Mouse (Mus musculus) heart, embryonic 12.5 days (tissue): ENCODE results near the gene Hist1h2ac. TPM values are rescaled to one million over a fixed set of nuclear protein-coding genes. Genes with fewer than 3 reads are reported as not detected.
A peak's percentile ranks its signal among the peaks of the same experiment; 100 is the strongest.
"Not testable (repeated sequence)": the region's sequence is repeated elsewhere in the genome, so short reads cannot be mapped to it uniquely, and the experiment has no call there.

ENCODE experiments used
- ATAC-seq: fragments of 200-750 bp; cut with Nextera tagmentation; 2 replicates; pipeline ENCODE4 v1.8.0; 2017; ENCODE audit warnings: moderate TSS enrichment, moderate library complexity; ENCODE audit not compliant: insufficient number of reproducible peaks, low FRiP score
- H3K27ac ChIP-seq: fragments of 300-500 bp; sonication (generic); 2 replicates; pipeline ENCODE4 v1.5.1; 2016; ENCODE audit warnings: mild to moderate bottlenecking, moderate library complexity; ENCODE audit not compliant: poor library complexity, severe bottlenecking
- H3K27me3 ChIP-seq: fragments of 300-500 bp; sonication (generic); replicated peaks from 2 replicates; pipeline ENCODE4 v1.6.1; 2016; ENCODE audit warnings: mild to moderate bottlenecking, moderate library complexity
- H3K36me3 ChIP-seq: fragments of 300-500 bp; sonication (generic); 2 replicates; pipeline ENCODE4 v1.6.1; 2016; ENCODE audit warnings: mild to moderate bottlenecking, moderate library complexity
- H3K4me1 ChIP-seq: fragments of 300-500 bp; sonication (generic); replicated peaks from 2 replicates; pipeline ENCODE4 v1.6.1; 2016; ENCODE audit warnings: mild to moderate bottlenecking
- H3K4me2 ChIP-seq: fragments of 300-500 bp; sonication (generic); 2 replicates; pipeline ENCODE4 v1.6.1; 2016; ENCODE audit warnings: mild to moderate bottlenecking, moderate library complexity
- H3K4me3 ChIP-seq: fragments of 300-500 bp; sonication (generic); 2 replicates; pipeline ENCODE4 v1.5.1; 2016; ENCODE audit warnings: mild to moderate bottlenecking
- H3K9ac ChIP-seq: fragments of 300-500 bp; sonication (generic); 2 replicates; pipeline ENCODE4 v1.6.1; 2016; ENCODE audit warnings: mild to moderate bottlenecking, moderate library complexity
- H3K9me3 ChIP-seq: fragments of 300-500 bp; sonication (generic); replicated peaks from 2 replicates; pipeline ENCODE4 v1.6.1; 2016; ENCODE audit warnings: mild to moderate bottlenecking, moderate library complexity
- WGBS: fragments of 180-500 bp; shearing (Covaris S2); methylation state at CpG from one replicate; pipeline ENCODE4 v1.1.7; 2016; 5-methylcytosine and 5-hydroxymethylcytosine counted together
- polyA plus RNA-seq: library from polyadenylated mRNA; unstranded; fragments of >200 nt; fragmentation: Nextera tagmentation; extraction: Ambion mirVana; gene quantifications from 2 replicates; pipeline ENCODE4 v1.2.1, GENCODE M21; 2016

Hist1h2ac gene
- polyA plus RNA-seq, result 0.70 and 0.78 TPM in 2 replicates

- Histone ChIP-seq H3K27ac (peak within 1 kb of the TSS; percentile 99), H3K36me3 (no peaks in the 10 kb centered on the region), H3K27me3 (no peaks in the 10 kb centered on the region), H3K9ac (peak within 1 kb of the TSS; percentile 79), H3K4me3 (peak within 1 kb of the TSS; percentile 57), H3K4me2 (peak within 1 kb of the TSS; percentile 79), H3K4me1 (peaks cover 13% of the 10 kb centered on the region), H3K9me3 (no peaks in the 10 kb centered on the region)
- under 1% methylated on average over 32 of the region's 32 CpGs for WGBS
- peak; percentile 96 for ATAC-seq
These were observed at the start of gene Hist1h2ac, which contains the start of gene Hist1h2bc for GRCm38 (mm10) chr13:23683755-23684281. Hist1h2ac (minus strand) TSS chr13:23683948. Hist1h2bc (plus strand) TSS chr13:23684199.

GRCm38 (mm10) chr13:23732156-23732804, 48.5 kb upstream of the Hist1h2ac start:
- no peak for ATAC-seq
- H3K4me3 ChIP-seq, result no peak overlapping the region
- 24% methylated on average over 8 of the region's 8 CpGs for WGBS

GRCm38 (mm10) chr13:23730479-23730878, 46.7 kb upstream of the Hist1h2ac start:
- 18% methylated on average over 8 of the region's 8 CpGs for WGBS
- Histone ChIP-seq H3K4me3 (no peak overlapping the region), H3K27ac (no peak overlapping the region), H3K9me3 (no peaks in the 10 kb centered on the region), H3K36me3 (no peaks in the 10 kb centered on the region), H3K4me2 (peak overlapping the region; percentile 39; the same call in 1 of the 2 replicates), H3K27me3 (no peaks in the 10 kb centered on the region; the same call in 1 of the 2 replicates), H3K9ac (no peak overlapping the region), H3K4me1 (peaks cover 10% of the 10 kb centered on the region)
- ATAC-seq, result no peak

More at GRCm38 (mm10) chr13:23732156-23732804, 48.5 kb upstream of the Hist1h2ac start:
- no peaks in the 10 kb centered on the region for H3K9me3 ChIP-seq
- H3K27ac ChIP-seq, result no peak overlapping the region
- H3K36me3 ChIP-seq, result no peaks in the 10 kb centered on the region
- H3K9ac ChIP-seq, result no peak overlapping the region
- peaks cover 10% of the 10 kb centered on the region for H3K4me1 ChIP-seq
- H3K27me3 ChIP-seq, result no peaks in the 10 kb centered on the region; the same call in 1 of the 2 replicates
- H3K4me2 ChIP-seq, result no peak overlapping the region

- H3K27me3 ChIP-seq, result no peaks in the 10 kb centered on the region; the same call in 1 of the 2 replicates
- 89% methylated on average over 5 of the region's 5 CpGs for WGBS
- H3K4me2 ChIP-seq, result no peak overlapping the region
- no peak overlapping the region for H3K9ac ChIP-seq
- ATAC-seq, result no peak
- no peaks in the 10 kb centered on the region for H3K36me3 ChIP-seq
- no peak overlapping the region for H3K4me3 ChIP-seq
- H3K27ac ChIP-seq, result no peak overlapping the region
- H3K4me1 ChIP-seq, result peaks cover 16% of the 10 kb centered on the region
- no peaks in the 10 kb centered on the region for H3K9me3 ChIP-seq
These were observed 46.0 kb upstream of the Hist1h2ac start for GRCm38 (mm10) chr13:23729706-23730105.

- Histone ChIP-seq H3K27ac (no peak overlapping the region), H3K9me3 (no peaks in the 10 kb centered on the region), H3K27me3 (no peaks in the 10 kb centered on the region; the same call in 1 of the 2 replicates), H3K9ac (no peak overlapping the region), H3K4me3 (no peak overlapping the region), H3K4me2 (no peak overlapping the region), H3K4me1 (peaks cover 22% of the 10 kb centered on the region), H3K36me3 (no peaks in the 10 kb centered on the region)
- 88% methylated on average over 9 of the region's 9 CpGs for WGBS
- ATAC-seq, result no peak
These were observed 45.4 kb upstream of the Hist1h2ac start for GRCm38 (mm10) chr13:23729192-23729525.

GRCm38 (mm10) chr13:23728472-23729191, 44.9 kb upstream of the Hist1h2ac start:
- no peak overlapping the region for H3K27ac ChIP-seq
- 71% methylated on average over 18 of the region's 18 CpGs for WGBS
- H3K4me2 ChIP-seq, result no peak overlapping the region
- H3K36me3 ChIP-seq, result no peaks in the 10 kb centered on the region
- H3K4me1 ChIP-seq, result peaks cover 27% of the 10 kb centered on the region
- H3K9ac ChIP-seq, result no peak overlapping the region
- H3K9me3 ChIP-seq, result no peaks in the 10 kb centered on the region
- no peak overlapping the region for H3K4me3 ChIP-seq
- ATAC-seq, result no peak
- no peaks in the 10 kb centered on the region; the same call in 1 of the 2 replicates for H3K27me3 ChIP-seq

- H3K4me2 ChIP-seq, result no peak overlapping the region
- no peak overlapping the region for H3K9ac ChIP-seq
- no peak for ATAC-seq
- no peaks in the 10 kb centered on the region; the same call in 1 of the 2 replicates for H3K27me3 ChIP-seq
- 0 out of 2 replicates have a peak, but pooled peaks cover 4% of the 10 kb centered on the region for H3K9me3 ChIP-seq
- no peak overlapping the region for H3K4me3 ChIP-seq
- no peak overlapping the region for H3K27ac ChIP-seq
- no peaks in the 10 kb centered on the region for H3K36me3 ChIP-seq
- WGBS, result 50% methylated on average over 1 of the region's 1 CpGs
- H3K4me1 ChIP-seq, result peaks cover 23% of the 10 kb centered on the region
These were observed 41.5 kb upstream of the Hist1h2ac start for GRCm38 (mm10) chr13:23725213-23725612.

GRCm38 (mm10) chr13:23724239-23724638, 40.5 kb upstream of the Hist1h2ac start:
- Histone ChIP-seq H3K36me3 (no peaks in the 10 kb centered on the region), H3K27ac (peak overlapping the region; percentile 13; the same call in 1 of the 2 replicates), H3K4me2 (0 out of 2 replicates have a peak overlapping the region, but pooled peaks have one; percentile 2), H3K4me3 (no peak overlapping the region), H3K27me3 (no peaks in the 10 kb centered on the region), H3K4me1 (peaks cover 23% of the 10 kb centered on the region), H3K9me3 (0 out of 2 replicates have a peak, but pooled peaks cover 4% of the 10 kb centered on the region), H3K9ac (no peak overlapping the region)
- no peak for ATAC-seq
- WGBS, result 40% methylated on average over 4 of the region's 4 CpGs

- peaks cover 10% of the 10 kb centered on the region for H3K4me1 ChIP-seq
- H3K4me3 ChIP-seq, H3K9me3 ChIP-seq, H3K36me3 ChIP-seq, H3K9ac ChIP-seq, H3K4me2 ChIP-seq, H3K27me3 ChIP-seq, H3K27ac ChIP-seq, ATAC-seq: not testable (repeated sequence)
- WGBS, result 30% methylated on average over 2 of the region's 2 CpGs
These were observed 34.0 kb upstream of the Hist1h2ac start for GRCm38 (mm10) chr13:23717593-23718245.

- no peak for ATAC-seq
- no peaks in the 10 kb centered on the region for H3K27me3 ChIP-seq
- H3K4me2 ChIP-seq, result no peak overlapping the region
- H3K9ac ChIP-seq, result no peak overlapping the region
- no peaks in the 10 kb centered on the region for H3K9me3 ChIP-seq
- whole genome bisulfite sequencing, result 40% methylated on average over 11 of the region's 11 CpGs
- no peak overlapping the region for H3K27ac ChIP-seq
- H3K36me3 ChIP-seq, result no peaks in the 10 kb centered on the region
- no peak overlapping the region for H3K4me3 ChIP-seq
- peaks cover 10% of the 10 kb centered on the region for H3K4me1 ChIP-seq
These were observed 33.4 kb upstream of the Hist1h2ac start for GRCm38 (mm10) chr13:23717176-23717575.
